Mouse (Mus musculus): ENCODE measurements at regions not wholly inside any gene's neighbourhood (a gene's known extent, or its start where the extent isn't known, plus 50 kb on each side); places are given as distances from the start of the nearest gene placed in this dataset.

DNA sequence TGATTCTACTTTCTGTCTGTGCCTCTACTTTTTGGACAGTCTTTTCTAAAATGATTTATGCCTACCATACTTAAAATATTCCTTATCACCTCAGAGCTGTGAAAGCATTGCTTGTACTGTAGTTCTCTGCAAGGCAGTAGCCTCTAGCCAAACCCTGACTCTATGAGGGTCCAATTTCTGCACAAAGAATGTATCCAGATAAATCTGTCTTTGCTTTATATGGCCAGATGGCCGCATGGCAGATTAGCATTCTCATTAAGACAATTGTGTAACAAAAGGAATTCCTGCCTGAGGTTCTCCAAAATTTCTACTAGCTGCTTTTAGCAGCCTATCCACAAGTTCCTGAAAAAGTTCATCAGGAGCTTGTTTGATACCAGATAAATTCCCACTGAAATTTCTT, 4757.4 kb downstream of the 9330182O14Rik start:
- no peaks in the 10 kb centered on the region for H3K27me3 ChIP-seq (ENCODE audit: control insufficient read depth, insufficient read depth, low read length)
- no peak overlapping the region for H3K9ac ChIP-seq (ENCODE audit: low read depth, low read length)
- DNase-seq (ENCODE audit: low spot score) = no peak
- H3K36me3 ChIP-seq (ENCODE audit: control insufficient read depth, insufficient read depth, low read length) = no peaks in the 10 kb centered on the region
- H3K4me3 ChIP-seq (ENCODE audit: low read depth, low read length) = no peak overlapping the region
- WGBS = 72% methylated on average over 1 of the region's 1 CpGs
- no peaks in the 10 kb centered on the region for H3K4me1 ChIP-seq (replicated peaks; ENCODE audit: control insufficient read depth, insufficient read depth, low read length)
- H3K9me3 ChIP-seq (ENCODE audit: control insufficient read depth, low read length) = no peaks in the 10 kb centered on the region
- no peak for ATAC-seq (ENCODE audit: low FRiP score)
- no peak overlapping the region for H3K4me2 ChIP-seq (replicated peaks; ENCODE audit: low read depth, low read length)
- H3K27ac ChIP-seq (ENCODE audit: low read depth, low read length) = no peak overlapping the region

DNA sequence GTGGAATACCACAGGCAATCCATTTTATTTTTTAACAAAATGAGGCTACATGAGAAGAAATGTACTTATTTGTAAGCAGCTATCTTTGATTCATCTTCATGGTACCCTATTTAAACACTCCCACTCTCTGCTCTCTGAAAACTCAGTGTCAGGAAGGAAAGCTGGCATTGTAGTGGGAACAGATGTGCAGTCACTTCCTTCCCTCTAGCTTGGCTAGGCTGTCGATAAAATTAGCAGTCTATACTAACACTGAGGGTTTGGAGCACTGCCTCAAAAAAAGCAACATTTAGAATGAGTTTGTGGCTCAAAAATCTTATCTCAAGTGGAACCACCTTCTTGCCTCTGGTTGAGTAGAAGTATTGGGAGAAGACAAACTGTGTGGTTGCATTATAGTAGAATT, 4762.1 kb downstream of the 9330182O14Rik start:
- H3K4me3 ChIP-seq (ENCODE audit: low read depth, low read length) = no peak overlapping the region
- no peak overlapping the region for H3K4me2 ChIP-seq (replicated peaks; ENCODE audit: low read depth, low read length)
- H3K4me1 ChIP-seq (replicated peaks; ENCODE audit: control insufficient read depth, insufficient read depth, low read length) = no peaks in the 10 kb centered on the region
- no peak for DNase-seq (ENCODE audit: low spot score)
- WGBS = 70% methylated on average over 1 of the region's 1 CpGs
- H3K27ac ChIP-seq (ENCODE audit: low read depth, low read length) = no peak overlapping the region
- H3K27me3 ChIP-seq (ENCODE audit: control insufficient read depth, insufficient read depth, low read length) = no peaks in the 10 kb centered on the region
- no peak overlapping the region for H3K9ac ChIP-seq (ENCODE audit: low read depth, low read length)
- no peaks in the 10 kb centered on the region for H3K9me3 ChIP-seq (ENCODE audit: control insufficient read depth, low read length)
- ATAC-seq (ENCODE audit: low FRiP score) = no peak
- H3K36me3 ChIP-seq (ENCODE audit: control insufficient read depth, insufficient read depth, low read length) = no peaks in the 10 kb centered on the region

DNA sequence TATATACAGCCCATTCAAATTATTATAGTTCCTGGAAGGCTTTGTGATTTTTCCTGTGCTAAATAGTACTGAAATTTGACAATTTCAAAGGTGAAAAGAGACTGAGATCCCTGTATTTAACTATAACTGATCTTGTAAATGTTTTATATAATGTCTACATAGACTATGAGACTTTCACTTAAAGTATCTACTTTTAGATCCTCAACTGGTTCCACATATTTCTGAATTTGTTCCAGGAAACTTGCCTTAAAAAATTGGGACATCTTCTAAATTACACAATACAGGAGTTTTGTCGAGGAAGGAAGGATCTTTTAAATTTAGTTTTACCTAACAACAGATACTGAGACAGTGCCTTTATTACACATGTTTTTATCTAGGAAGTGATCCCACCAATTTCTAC, 4763.4 kb downstream of the 9330182O14Rik start:
- H3K27me3 ChIP-seq (ENCODE audit: control insufficient read depth, insufficient read depth, low read length) = no peaks in the 10 kb centered on the region
- ATAC-seq (ENCODE audit: low FRiP score) (no peak), DNase-seq (ENCODE audit: low spot score) (no peak)
- no peak overlapping the region for H3K9ac ChIP-seq (ENCODE audit: low read depth, low read length)
- 84% methylated on average over 1 of the region's 1 CpGs for WGBS
- H3K36me3 ChIP-seq (ENCODE audit: control insufficient read depth, insufficient read depth, low read length) = no peaks in the 10 kb centered on the region
- no peak overlapping the region for H3K4me2 ChIP-seq (replicated peaks; ENCODE audit: low read depth, low read length)
- no peak overlapping the region for H3K4me3 ChIP-seq (ENCODE audit: low read depth, low read length)
- no peaks in the 10 kb centered on the region for H3K9me3 ChIP-seq (ENCODE audit: control insufficient read depth, low read length)
- no peaks in the 10 kb centered on the region for H3K4me1 ChIP-seq (replicated peaks; ENCODE audit: control insufficient read depth, insufficient read depth, low read length)
- H3K27ac ChIP-seq (ENCODE audit: low read depth, low read length) = no peak overlapping the region

DNA sequence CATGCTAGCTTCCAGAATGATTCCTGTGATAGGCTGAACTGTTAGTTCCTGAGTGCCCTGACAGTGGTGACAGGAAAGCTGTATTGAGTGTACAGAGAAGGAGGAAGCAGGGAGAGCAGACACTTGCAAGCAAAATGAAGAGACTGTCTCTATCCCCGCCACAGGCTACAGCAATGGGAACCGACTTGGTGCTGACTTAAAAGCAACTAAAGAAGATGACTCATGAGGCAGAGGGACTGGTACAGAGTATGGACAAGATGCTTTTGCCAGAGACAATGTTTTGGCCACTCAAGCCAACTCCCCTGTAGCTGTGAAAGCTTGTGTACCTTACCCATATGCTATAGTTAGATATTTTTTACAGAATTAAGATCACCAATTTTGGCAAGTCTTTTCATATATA, 4773.0 kb downstream of the 9330182O14Rik start:
- H3K4me3 ChIP-seq (ENCODE audit: low read depth, low read length) = no peak overlapping the region
- H3K27me3 ChIP-seq (ENCODE audit: control insufficient read depth, insufficient read depth, low read length) = no peaks in the 10 kb centered on the region
- no peak for ATAC-seq (ENCODE audit: low FRiP score)
- WGBS = 80% methylated on average over 2 of the region's 2 CpGs
- DNase-seq (ENCODE audit: low spot score) = no peak
- H3K4me1 ChIP-seq (replicated peaks; ENCODE audit: control insufficient read depth, insufficient read depth, low read length) = no peaks in the 10 kb centered on the region
- H3K27ac ChIP-seq (ENCODE audit: low read depth, low read length) = no peak overlapping the region
- H3K4me2 ChIP-seq (replicated peaks; ENCODE audit: low read depth, low read length) = no peak overlapping the region
- no peak overlapping the region for H3K9ac ChIP-seq (ENCODE audit: low read depth, low read length)
- no peaks in the 10 kb centered on the region for H3K9me3 ChIP-seq (ENCODE audit: control insufficient read depth, low read length)
- no peaks in the 10 kb centered on the region for H3K36me3 ChIP-seq (ENCODE audit: control insufficient read depth, insufficient read depth, low read length)

DNA sequence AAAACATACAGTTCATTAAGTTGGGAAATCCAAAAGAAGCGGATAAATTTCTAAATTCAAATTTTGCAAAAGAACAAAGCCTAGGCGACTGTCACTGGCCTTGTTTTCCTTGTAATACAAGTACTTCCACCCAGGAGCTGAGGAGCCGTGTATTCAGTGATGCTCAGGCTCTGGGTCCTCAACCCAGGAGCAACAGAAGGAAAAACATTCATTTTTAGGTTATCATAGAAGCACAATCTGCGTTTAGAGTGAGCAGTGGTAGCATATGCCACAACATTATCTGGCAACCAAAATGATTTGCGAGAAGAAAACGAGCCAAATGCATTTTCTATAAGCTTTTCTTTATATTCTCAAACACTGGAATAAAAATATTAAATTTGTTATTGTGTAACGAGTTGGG, 4779.3 kb downstream of the 9330182O14Rik start:
- Histone ChIP-seq H3K4me2 (replicated peaks; ENCODE audit: low read depth, low read length) (no peak overlapping the region), H3K4me1 (replicated peaks; ENCODE audit: control insufficient read depth, insufficient read depth, low read length) (no peaks in the 10 kb centered on the region), H3K27ac (ENCODE audit: low read depth, low read length) (no peak overlapping the region), H3K9ac (ENCODE audit: low read depth, low read length) (no peak overlapping the region), H3K4me3 (ENCODE audit: low read depth, low read length) (no peak overlapping the region), H3K36me3 (ENCODE audit: control insufficient read depth, insufficient read depth, low read length) (no peaks in the 10 kb centered on the region), H3K9me3 (ENCODE audit: control insufficient read depth, low read length) (no peaks in the 10 kb centered on the region), H3K27me3 (ENCODE audit: control insufficient read depth, insufficient read depth, low read length) (no peaks in the 10 kb centered on the region)
- 78% methylated on average over 7 of the region's 7 CpGs for WGBS
- no peak for ATAC-seq (ENCODE audit: low FRiP score)
- DNase-seq (ENCODE audit: low spot score) = no peak

DNA sequence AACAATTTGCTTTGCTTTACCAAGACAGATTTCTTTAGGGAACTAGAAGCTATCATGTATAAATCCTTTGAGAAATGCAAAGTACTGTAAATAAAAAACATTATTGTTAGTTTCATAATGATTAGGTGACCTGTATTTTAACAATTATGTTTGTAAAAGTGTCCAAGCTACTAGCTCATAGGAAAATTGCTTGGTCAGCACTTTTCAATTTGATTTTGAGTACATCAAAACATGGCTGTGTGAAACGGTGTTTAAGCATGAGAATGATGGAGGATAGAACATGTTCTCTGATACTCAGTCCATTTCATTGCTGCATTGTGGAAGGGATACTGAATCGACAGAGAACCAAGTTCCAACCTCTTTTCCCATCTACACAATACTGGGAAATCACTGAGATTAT, 4780.8 kb downstream of the 9330182O14Rik start:
- no peaks in the 10 kb centered on the region for H3K27me3 ChIP-seq (ENCODE audit: control insufficient read depth, insufficient read depth, low read length)
- no peak overlapping the region for H3K4me2 ChIP-seq (replicated peaks; ENCODE audit: low read depth, low read length)
- 91% methylated on average over 2 of the region's 2 CpGs for WGBS
- no peaks in the 10 kb centered on the region for H3K4me1 ChIP-seq (replicated peaks; ENCODE audit: control insufficient read depth, insufficient read depth, low read length)
- no peaks in the 10 kb centered on the region for H3K36me3 ChIP-seq (ENCODE audit: control insufficient read depth, insufficient read depth, low read length)
- no peak overlapping the region for H3K4me3 ChIP-seq (ENCODE audit: low read depth, low read length)
- H3K9ac ChIP-seq (ENCODE audit: low read depth, low read length) = no peak overlapping the region
- DNase-seq (ENCODE audit: low spot score) (no peak), ATAC-seq (ENCODE audit: low FRiP score) (no peak)
- no peaks in the 10 kb centered on the region for H3K9me3 ChIP-seq (ENCODE audit: control insufficient read depth, low read length)
- no peak overlapping the region for H3K27ac ChIP-seq (ENCODE audit: low read depth, low read length)

DNA sequence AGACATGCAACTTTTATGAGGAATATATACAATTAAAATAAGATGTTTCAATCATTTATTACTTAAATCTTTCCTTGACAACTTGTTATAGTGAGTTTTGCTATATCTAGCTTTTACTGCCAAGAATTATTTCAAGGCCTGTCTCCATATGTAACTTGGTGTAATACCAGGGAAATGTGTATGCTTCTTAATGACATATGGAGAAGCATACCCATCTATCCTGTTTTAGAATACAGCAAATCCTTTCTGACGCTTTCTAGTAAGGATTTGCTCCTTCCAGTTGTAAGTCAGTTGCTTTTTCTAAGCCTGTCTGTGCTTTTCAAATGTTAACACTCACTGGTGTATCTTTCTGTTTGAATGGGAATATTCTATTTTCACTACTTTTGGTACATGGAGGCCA, 4782.3 kb downstream of the 9330182O14Rik start:
- H3K27me3 ChIP-seq (ENCODE audit: control insufficient read depth, insufficient read depth, low read length) = no peaks in the 10 kb centered on the region
- WGBS = 90% methylated on average over 1 of the region's 1 CpGs
- no peaks in the 10 kb centered on the region for H3K9me3 ChIP-seq (ENCODE audit: control insufficient read depth, low read length)
- H3K9ac ChIP-seq (ENCODE audit: low read depth, low read length) = no peak overlapping the region
- no peak for ATAC-seq (ENCODE audit: low FRiP score)
- H3K36me3 ChIP-seq (ENCODE audit: control insufficient read depth, insufficient read depth, low read length) = no peaks in the 10 kb centered on the region
- DNase-seq (ENCODE audit: low spot score) = no peak
- no peak overlapping the region for H3K4me3 ChIP-seq (ENCODE audit: low read depth, low read length)
- no peak overlapping the region for H3K27ac ChIP-seq (ENCODE audit: low read depth, low read length)
- no peak overlapping the region for H3K4me2 ChIP-seq (replicated peaks; ENCODE audit: low read depth, low read length)
- H3K4me1 ChIP-seq (replicated peaks; ENCODE audit: control insufficient read depth, insufficient read depth, low read length) = no peaks in the 10 kb centered on the region

DNA sequence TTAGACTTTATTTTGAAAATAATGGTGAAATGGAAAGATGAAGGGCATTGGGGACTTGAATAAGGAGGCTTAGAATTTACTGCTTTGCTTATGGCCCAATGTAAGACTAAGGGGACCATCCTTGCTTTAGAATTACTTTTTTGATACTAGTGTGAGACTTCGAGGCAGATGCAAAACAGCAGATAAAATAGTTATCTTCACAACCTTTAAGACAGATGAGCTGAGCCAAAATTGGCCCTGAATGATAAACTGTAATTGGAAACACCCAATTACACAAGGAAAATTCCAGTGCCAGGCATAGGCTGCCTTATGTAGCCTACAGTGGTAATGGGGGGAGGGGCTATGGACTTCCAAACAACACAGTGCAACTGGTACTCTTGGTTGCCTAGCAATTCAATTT, 4790.5 kb downstream of the 9330182O14Rik start:
- WGBS = 100% methylated on average over 1 of the region's 1 CpGs
- no peaks in the 10 kb centered on the region for H3K36me3 ChIP-seq (ENCODE audit: control insufficient read depth, insufficient read depth, low read length)

DNA sequence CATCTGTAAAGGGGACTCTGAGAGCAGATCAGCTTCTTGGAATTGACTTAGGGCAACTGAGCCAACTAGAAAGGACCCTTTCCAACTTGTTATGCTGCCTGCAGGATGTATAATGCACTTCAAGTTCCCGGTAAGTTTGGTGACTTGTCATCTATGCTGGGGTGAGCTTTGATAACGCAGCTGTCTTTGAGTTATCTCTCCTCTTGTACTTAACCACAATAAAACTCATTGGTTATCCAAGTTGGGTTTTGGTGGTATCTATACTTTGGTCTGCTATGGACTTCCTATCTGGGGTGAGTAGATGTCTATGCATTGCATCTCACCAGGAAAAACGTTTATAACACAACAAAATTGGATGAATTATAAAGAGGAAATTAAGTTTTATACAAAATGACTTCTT, 4792.9 kb downstream of the 9330182O14Rik start:
- no peak for DNase-seq (ENCODE audit: low spot score)
- WGBS = 80% methylated on average over 3 of the region's 3 CpGs
- no peak overlapping the region for H3K27ac ChIP-seq (ENCODE audit: low read depth, low read length)
- no peak overlapping the region for H3K4me2 ChIP-seq (replicated peaks; ENCODE audit: low read depth, low read length)
- H3K4me3 ChIP-seq (ENCODE audit: low read depth, low read length) = no peak overlapping the region
- no peaks in the 10 kb centered on the region for H3K27me3 ChIP-seq (ENCODE audit: control insufficient read depth, insufficient read depth, low read length)
- no peaks in the 10 kb centered on the region for H3K4me1 ChIP-seq (replicated peaks; ENCODE audit: control insufficient read depth, insufficient read depth, low read length)
- H3K9ac ChIP-seq (ENCODE audit: low read depth, low read length) = no peak overlapping the region
- ATAC-seq (ENCODE audit: low FRiP score) = no peak
- no peaks in the 10 kb centered on the region for H3K36me3 ChIP-seq (ENCODE audit: control insufficient read depth, insufficient read depth, low read length)
- H3K9me3 ChIP-seq (ENCODE audit: control insufficient read depth, low read length) = no peaks in the 10 kb centered on the region

More for the DNA sequence above, 4790.5 kb downstream of the 9330182O14Rik start:
- H3K4me2 ChIP-seq (replicated peaks; ENCODE audit: low read depth, low read length) = no peak overlapping the region
- no peaks in the 10 kb centered on the region for H3K4me1 ChIP-seq (replicated peaks; ENCODE audit: control insufficient read depth, insufficient read depth, low read length)
- no peaks in the 10 kb centered on the region for H3K27me3 ChIP-seq (ENCODE audit: control insufficient read depth, insufficient read depth, low read length)
- no peak overlapping the region for H3K27ac ChIP-seq (ENCODE audit: low read depth, low read length)
- H3K4me3 ChIP-seq (ENCODE audit: low read depth, low read length) = no peak overlapping the region
- ATAC-seq (ENCODE audit: low FRiP score) (no peak), DNase-seq (ENCODE audit: low spot score) (no peak)
- no peak overlapping the region for H3K9ac ChIP-seq (ENCODE audit: low read depth, low read length)
- no peaks in the 10 kb centered on the region for H3K9me3 ChIP-seq (ENCODE audit: control insufficient read depth, low read length)

All from hindbrain, embryonic 11.5 days (tissue).